In genomic region chr2:120606021-120606690, GRCm38 (mm10) we compare ENCODE assay signal across 8 mouse cellular contexts. TPM values are rescaled to one million over a fixed set of nuclear protein-coding genes. Genes with fewer than 3 reads are reported as not detected.
DNase-seq lines count a peak whose midpoint lies in the region; TF ChIP-seq lines count a peak whose summit lies in the region.

No protein-coding gene starts in this region.

- peak; percentile 82 for TF ChIP-seq CTCF in layer of hippocampus, adult 2 months (conservative IDR thresholded peaks at IDR 0.05)
- TF ChIP-seq CTCF in brain, embryonic 14.5 days (IDR thresholded peaks at IDR 0.05; ENCODE audit: borderline replicate concordance, extremely low read depth, insufficient read depth, insufficient read length) = peak; percentile 39; the same call in 1 of the 2 replicates

- peak; percentile 19 for DNase-seq in adrenal gland, adult 2 months
- no peak for DNase-seq in adrenal gland, adult 18-20 months (ENCODE audit: low spot score in 2 of 2)
- peak in 1 of 2 experiments; percentile 30 for DNase-seq in layer of hippocampus, adult 2 months (ENCODE audit: low spot score in 2 of 2)
- no peak for DNase-seq in layer of hippocampus, postnatal 25 days (ENCODE audit: extremely low spot score in 1 of 2, low spot score in 1 of 2)
- peak; percentile 76 for DNase-seq in 3T3-L1 (ENCODE audit: low read depth, low spot score)
- no peak for DNase-seq in brain, embryonic 14.5 days (ENCODE audit: low read depth)
- no peak for DNase-seq in testis, postnatal 10 days (ENCODE audit: low spot score)
- no peak for DNase-seq in gastrocnemius, postnatal 4 days (ENCODE audit: low spot score in 2 of 2)

- no peak for TF ChIP-seq POLR2A in brain, embryonic 14.5 days (IDR thresholded peaks at IDR 0.05; ENCODE audit: borderline replicate concordance, extremely low read depth, insufficient read depth, insufficient read length, poor library complexity, severe bottlenecking)

- H3K4me3 ChIP-seq in layer of hippocampus, adult 2 months = peak overlapping the region; percentile 25; the same call in 1 of the 2 replicates

- H3K27ac ChIP-seq in layer of hippocampus, adult 2 months = peak overlapping the region; percentile 80

RNA-seq across cellular contexts. Expression of gene Haus2, which starts 3.0 kb away (rescaled TPM):
- 10 to 100 TPM in 1 of 2 experiments, 1 to 10 TPM in 1; 9.4 to 12.6 TPM for total RNA-seq in adrenal gland, adult 2 months (2021)
- polyA plus RNA-seq in adrenal gland, adult 2 months (2012; rRNA removed) = 0.61 and 0.95 TPM in 2 replicates
- 1 to 10 TPM; 9.0 to 9.3 TPM for total RNA-seq in adrenal gland, adult 18-20 months (2021)
- total RNA-seq in layer of hippocampus, adult 2 months (2021) = 10 to 100 TPM; 14.9 to 15.7 TPM
- 10 to 100 TPM; 13.9 to 14.5 TPM for total RNA-seq in layer of hippocampus, postnatal 25 days (2021)
- 17.1 and 19.0 TPM in 2 replicates for polyA plus RNA-seq in brain, embryonic 14.5 days (2012; rRNA removed)
- 10 to 100 TPM; 10.9 to 11.0 TPM for total RNA-seq in gastrocnemius, postnatal 4 days (2021)

RNA-seq across cellular contexts. Expression of gene Lrrc57, which starts 3.2 kb away (rescaled TPM):
- total RNA-seq in adrenal gland, adult 2 months (2021) = 10 to 100 TPM; 17.9 to 21.6 TPM
- 5.8 and 7.6 TPM in 2 replicates for polyA plus RNA-seq in adrenal gland, adult 2 months (2012; rRNA removed)
- total RNA-seq in adrenal gland, adult 18-20 months (2021) = 10 to 100 TPM; 12.5 to 12.8 TPM
- 10 to 100 TPM; 34.7 to 43.4 TPM for total RNA-seq in layer of hippocampus, adult 2 months (2021)
- 10 to 100 TPM; 33.4 to 37.5 TPM for total RNA-seq in layer of hippocampus, postnatal 25 days (2021)
- polyA plus RNA-seq in brain, embryonic 14.5 days (2012; rRNA removed) = 21.2 and 27.8 TPM in 2 replicates
- 10 to 100 TPM; 11.5 to 13.9 TPM for total RNA-seq in gastrocnemius, postnatal 4 days (2021)

RNA-seq across cellular contexts. Expression of gene Stard9, which starts 22.8 kb away (rescaled TPM):
- 1 to 10 TPM; 8.7 to 9.0 TPM for total RNA-seq in adrenal gland, adult 2 months (2021)
- 5.1 and 5.9 TPM in 2 replicates for polyA plus RNA-seq in adrenal gland, adult 2 months (2012; rRNA removed)
- total RNA-seq in adrenal gland, adult 18-20 months (2021) = 1 to 10 TPM; 6.2 to 8.0 TPM
- total RNA-seq in layer of hippocampus, adult 2 months (2021) = 1 to 10 TPM; 8.1 to 9.9 TPM
- total RNA-seq in layer of hippocampus, postnatal 25 days (2021) = 10 to 100 TPM in 1 of 2 experiments, 1 to 10 TPM in 1; 6.0 to 10.1 TPM
- polyA plus RNA-seq in brain, embryonic 14.5 days (2012; rRNA removed) = 14.6 and 16.1 TPM in 2 replicates
- 10 to 100 TPM; 25.6 to 30.7 TPM for total RNA-seq in gastrocnemius, postnatal 4 days (2021)

RNA-seq across cellular contexts. Expression of gene Snap23, which starts 38.7 kb away (rescaled TPM):
- 10 to 100 TPM; 54.3 to 90.8 TPM for total RNA-seq in adrenal gland, adult 2 months (2021)
- 1.8 and 2.1 TPM in 2 replicates for polyA plus RNA-seq in adrenal gland, adult 2 months (2012; rRNA removed)
- 10 to 100 TPM; 62.0 to 63.1 TPM for total RNA-seq in adrenal gland, adult 18-20 months (2021)
- total RNA-seq in layer of hippocampus, adult 2 months (2021) = 10 to 100 TPM; 19.6 to 19.8 TPM
- 10 to 100 TPM; 14.1 to 19.7 TPM for total RNA-seq in layer of hippocampus, postnatal 25 days (2021)
- polyA plus RNA-seq in brain, embryonic 14.5 days (2012; rRNA removed) = 16.0 and 20.8 TPM in 2 replicates
- total RNA-seq in gastrocnemius, postnatal 4 days (2021) = 10 to 100 TPM; 52.0 to 64.4 TPM

RNA-seq across cellular contexts. Expression of gene Zfp106, which starts 42.5 kb away (rescaled TPM):
- total RNA-seq in adrenal gland, adult 2 months (2021) = 10 to 100 TPM; 96.7 to 98.7 TPM
- 35.7 and 49.7 TPM in 2 replicates for polyA plus RNA-seq in adrenal gland, adult 2 months (2012; rRNA removed)
- 100 to 1,000 TPM; 103 to 117 TPM for total RNA-seq in adrenal gland, adult 18-20 months (2021)
- 100 to 1,000 TPM; 159 to 161 TPM for total RNA-seq in layer of hippocampus, adult 2 months (2021)
- 100 to 1,000 TPM; 145 to 150 TPM for total RNA-seq in layer of hippocampus, postnatal 25 days (2021)
- polyA plus RNA-seq in brain, embryonic 14.5 days (2012; rRNA removed) = 44.6 and 53.8 TPM in 2 replicates
- 100 to 1,000 TPM; 170 to 171 TPM for total RNA-seq in gastrocnemius, postnatal 4 days (2021)

Comparison
In these comparisons a context has a peak if more than half of its experiments do, and no peak if none do; other contexts are left out.
1. DNase-seq: peak in adrenal gland, adult 2 months (single experiment) and 3T3-L1 (single experiment); none in adrenal gland, adult 18-20 months (0 of 2), layer of hippocampus, postnatal 25 days (0 of 2), brain, embryonic 14.5 days (single experiment), testis, postnatal 10 days (single experiment) and gastrocnemius, postnatal 4 days (0 of 2).